Mouse (Mus musculus) layer of hippocampus, adult 9-10 months (tissue): ENCODE measurements around the gene Upk1b.
"Not testable (repeated sequence)": the region's sequence is repeated elsewhere in the genome, so short reads cannot be mapped to it uniquely, and the experiment has no call there.

Source experiments
- DNase-seq: peaks from one replicate; pipeline ENCODE4 v3.0.0; 2022; ENCODE audit warnings: low spot score

Gene Upk1b

GRCm38 (mm10) chr16:38800091-38800490 is at the start of gene Upk1b:
TSS of gene Upk1b (minus strand) at chr16:38800328.
- no peak for DNase-seq

GRCm38 (mm10) chr16:38828649-38829048 is 28.5 kb upstream of the Upk1b start, which contains the start of gene 4930435E12Rik:
TSS of gene 4930435E12Rik (minus strand) at chr16:38828749.
- DNase-seq, result no peak

- peak; percentile 51 for DNase-seq
Observed at GRCm38 (mm10) chr16:38812521-38812920, 12.4 kb upstream of the Upk1b start.

GRCm38 (mm10) chr16:38810196-38810595 is 10.1 kb upstream of the Upk1b start:
- no peak for DNase-seq

GRCm38 (mm10) chr16:38807796-38808195 is 7.7 kb upstream of the Upk1b start:
- DNase-seq, result not testable (repeated sequence)

- DNase-seq, result no peak
Observed at GRCm38 (mm10) chr16:38798957-38799450, 1.1 kb downstream of the Upk1b start.

- no peak for DNase-seq
Observed at GRCm38 (mm10) chr16:38793120-38793519, 7.0 kb downstream of the Upk1b start.

GRCm38 (mm10) chr16:38789966-38790365 is 10.2 kb downstream of the Upk1b start:
- no peak for DNase-seq

- DNase-seq, result no peak
Observed at GRCm38 (mm10) chr16:38789016-38789415, 11.1 kb downstream of the Upk1b start.

GRCm38 (mm10) chr16:38785301-38785700 is 14.8 kb downstream of the Upk1b start:
- no peak for DNase-seq

GRCm38 (mm10) chr16:38782524-38783067 is 17.5 kb downstream of the Upk1b start:
- DNase-seq, result no peak

GRCm38 (mm10) chr16:38781946-38782345 is 18.2 kb downstream of the Upk1b start:
- no peak for DNase-seq

- no peak for DNase-seq
Observed at GRCm38 (mm10) chr16:38780960-38781572, 19.1 kb downstream of the Upk1b start.

GRCm38 (mm10) chr16:38776342-38776741 is 23.8 kb downstream of the Upk1b start:
- DNase-seq, result no peak

- DNase-seq, result no peak
Observed at GRCm38 (mm10) chr16:38774964-38775746, 25.0 kb downstream of the Upk1b start.

- no peak for DNase-seq
Observed at GRCm38 (mm10) chr16:38772906-38773496, 27.1 kb downstream of the Upk1b start.

- no peak for DNase-seq
Observed at GRCm38 (mm10) chr16:38771145-38771544, 29.0 kb downstream of the Upk1b start.

GRCm38 (mm10) chr16:38769529-38769928 is 30.6 kb downstream of the Upk1b start:
- no peak for DNase-seq

- no peak for DNase-seq
Observed at GRCm38 (mm10) chr16:38768386-38768785, 31.7 kb downstream of the Upk1b start.

GRCm38 (mm10) chr16:38767761-38768160 is 32.4 kb downstream of the Upk1b start:
- peak; percentile 82 for DNase-seq

- no peak for DNase-seq
Observed at GRCm38 (mm10) chr16:38766671-38767070, 33.5 kb downstream of the Upk1b start.

GRCm38 (mm10) chr16:38763508-38763907 is 36.6 kb downstream of the Upk1b start:
- no peak for DNase-seq

- DNase-seq, result no peak
Observed at GRCm38 (mm10) chr16:38762401-38762800, 37.7 kb downstream of the Upk1b start.
